Mouse (Mus musculus) stomach, postnatal 0 days (tissue): ENCODE results near the gene Tpsb2.

ENCODE experiments used
- CTCF ChIP-seq: IDR thresholded peaks from 2 replicates; pipeline ENCODE4 v1.5.1; 2016; ENCODE audit warnings: antibody characterized with exemption, low read depth, mild to moderate bottlenecking, moderate library complexity
- EP300 ChIP-seq: optimal IDR thresholded peaks from 2 replicates; pipeline ENCODE3; 2016; ENCODE audit warnings: antibody characterized with exemption

- TF ChIP-seq CTCF: no peak
- no peak for TF ChIP-seq EP300
Observed at GRCm38 (mm10) chr17:25407352-25407751, 41.2 kb downstream of the Tpsb2 start.
